Mouse (Mus musculus) frontal cortex, postnatal 25 days (tissue): Measurements from ENCODE around the gene Synpo2l.
"Not testable (repeated sequence)": the region's sequence is repeated elsewhere in the genome, so short reads cannot be mapped to it uniquely, and the experiment has no call there.

Source experiments
- DNase-seq, 2 experiments: peaks; one replicate each; pipeline ENCODE4 v3.0.0; 2022; ENCODE audit warnings: low spot score in 2 of 2

The Synpo2l gene

DNA sequence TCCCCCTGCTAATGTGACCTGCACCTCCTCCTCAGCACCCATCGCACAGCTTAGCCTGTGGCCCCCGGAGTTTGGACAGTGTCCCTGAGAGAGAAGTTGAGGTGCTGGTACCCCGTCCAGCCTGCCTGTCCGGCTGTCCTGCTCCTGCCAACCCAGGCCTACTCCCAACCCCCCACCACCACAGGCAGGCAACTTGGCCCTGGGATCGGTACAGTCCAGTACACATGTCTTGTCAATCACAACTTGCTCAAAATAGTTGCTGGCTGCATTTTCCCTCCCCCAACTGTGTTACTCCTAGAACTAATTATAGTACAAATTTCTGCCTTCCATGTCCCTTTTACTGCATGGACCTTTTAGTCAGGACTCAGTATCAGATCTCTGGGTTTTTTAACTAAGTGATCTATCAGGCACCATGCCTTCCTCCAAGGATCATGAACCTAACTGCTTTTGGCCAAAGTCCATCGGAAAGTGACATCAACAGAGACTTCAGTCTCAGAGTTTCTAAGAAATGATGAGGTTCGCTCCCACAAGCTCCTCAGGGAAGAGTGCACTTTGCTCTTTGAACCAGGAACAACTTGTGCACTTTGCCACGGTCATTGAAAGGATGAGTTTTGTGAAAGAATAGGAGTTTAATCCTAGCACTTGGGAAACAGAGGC, at the start of gene Synpo2l:
Gene Synpo2l, minus strand, starts transcription at position 201 of the 657 bp plus-strand sequence.
- DNase-seq = no peak

DNA sequence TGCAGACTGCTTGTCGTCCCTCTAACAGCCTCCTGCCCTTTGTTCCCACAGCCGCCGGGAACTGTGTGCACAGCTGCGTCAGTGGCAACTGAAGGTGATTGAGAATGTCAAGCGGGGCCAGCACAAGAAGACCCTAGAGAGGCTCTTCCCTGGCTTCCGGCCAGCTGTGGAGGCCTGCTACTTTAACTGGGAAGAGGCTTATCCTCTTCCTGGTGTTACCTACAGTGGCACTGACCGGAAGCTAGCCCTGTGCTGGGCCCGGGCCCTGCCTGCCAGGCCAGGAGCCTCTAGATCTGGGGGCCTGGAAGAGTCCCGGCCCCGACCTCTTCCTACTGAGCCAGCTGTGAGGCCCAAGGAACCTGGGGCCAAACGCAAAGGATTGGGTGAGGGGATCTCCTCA, 45.7 kb upstream of the Synpo2l start:
- DNase-seq = no peak

DNA sequence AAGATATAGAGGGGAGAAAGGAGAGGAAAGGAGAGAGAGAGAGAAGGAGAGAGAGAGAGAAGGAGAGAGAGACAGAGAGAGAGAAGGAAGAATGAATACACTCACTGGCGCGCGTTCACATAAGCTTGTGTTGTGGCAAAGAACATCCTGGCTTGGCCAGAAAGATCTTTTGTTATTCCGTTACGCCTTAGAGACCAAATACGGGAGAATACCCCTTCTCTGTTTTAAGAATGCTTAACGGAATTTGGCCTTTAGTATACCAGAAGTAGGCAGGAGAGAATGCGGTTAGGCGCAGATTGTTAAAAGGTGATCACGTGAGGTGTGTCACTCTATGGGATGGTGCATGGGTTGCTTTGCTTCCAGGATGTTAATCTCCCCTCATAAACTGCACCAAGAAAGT, 40.1 kb upstream of the Synpo2l start:
- DNase-seq = no peak

DNA sequence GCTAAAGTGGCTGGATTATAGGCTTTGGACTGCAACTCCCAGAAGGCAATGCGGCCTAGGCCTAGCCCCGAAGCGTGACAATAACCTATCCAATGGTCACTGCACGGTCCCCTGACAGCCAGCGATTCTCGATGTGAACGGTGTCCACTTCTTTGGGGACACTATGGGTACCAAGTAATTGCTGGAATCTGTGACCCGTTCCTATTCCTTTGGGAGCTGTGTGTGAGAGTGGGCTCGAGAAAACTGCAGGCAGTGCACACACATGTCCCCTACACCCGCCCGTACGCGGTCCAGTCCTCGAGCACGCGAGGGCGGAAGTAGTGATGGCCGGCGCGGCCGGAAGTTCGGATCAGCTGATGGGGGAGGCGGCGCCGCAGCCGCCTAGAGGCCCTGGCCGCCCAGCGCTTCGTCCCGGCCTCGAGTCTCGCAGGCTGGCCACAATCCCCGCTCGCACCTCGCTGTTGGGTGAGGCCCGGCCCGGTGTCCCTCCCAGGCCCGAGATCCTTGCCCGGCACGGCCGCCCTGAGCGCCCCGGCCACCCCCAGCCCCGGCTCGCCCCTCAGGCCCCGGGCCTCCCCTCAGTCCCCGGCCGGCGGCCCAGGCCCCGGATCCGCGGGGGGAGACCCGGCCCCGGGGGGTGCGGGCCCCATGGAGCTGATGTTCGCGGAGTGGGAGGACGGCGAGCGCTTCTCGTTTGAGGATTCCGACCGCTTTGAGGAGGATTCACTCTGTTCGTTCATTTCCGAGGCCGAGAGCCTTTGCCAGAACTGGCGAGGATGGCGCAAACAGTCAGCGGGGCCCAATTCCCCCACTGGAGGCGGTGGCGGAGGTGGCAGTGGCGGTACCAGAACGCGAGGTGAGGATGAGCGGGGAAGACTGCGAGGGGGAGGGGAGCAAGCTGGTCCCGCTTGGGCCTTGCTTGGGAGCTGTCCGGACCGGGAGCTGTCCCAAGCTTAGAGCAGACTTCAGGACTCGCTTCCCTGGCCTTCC, 39.3 kb upstream of the Synpo2l start, which contains the start of gene Zswim8:
Gene Zswim8, plus strand, starts transcription at position 352 of the 990 bp plus-strand sequence.
- peak; percentile 76 to 79 for DNase-seq

DNA sequence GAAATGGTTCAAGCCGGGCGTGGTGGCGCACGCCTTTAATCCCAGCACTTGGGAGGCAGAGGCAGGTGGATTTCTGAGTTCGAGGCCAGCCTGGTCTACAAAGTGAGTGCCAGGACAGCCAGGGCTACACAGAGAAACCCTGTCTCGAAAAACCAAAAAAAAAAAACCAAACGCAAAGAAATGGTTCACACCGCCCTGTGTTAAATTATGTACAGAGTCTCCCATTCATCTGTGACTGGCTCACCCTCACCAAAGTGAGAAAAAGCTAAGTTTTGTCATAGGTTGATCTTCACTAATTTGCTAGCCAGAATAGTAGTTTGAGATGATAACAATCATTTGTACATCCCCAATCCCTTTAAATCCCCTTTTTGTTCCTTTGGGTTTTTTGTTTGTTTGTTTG, 35.3 kb upstream of the Synpo2l start:
- DNase-seq = not testable (repeated sequence)

DNA sequence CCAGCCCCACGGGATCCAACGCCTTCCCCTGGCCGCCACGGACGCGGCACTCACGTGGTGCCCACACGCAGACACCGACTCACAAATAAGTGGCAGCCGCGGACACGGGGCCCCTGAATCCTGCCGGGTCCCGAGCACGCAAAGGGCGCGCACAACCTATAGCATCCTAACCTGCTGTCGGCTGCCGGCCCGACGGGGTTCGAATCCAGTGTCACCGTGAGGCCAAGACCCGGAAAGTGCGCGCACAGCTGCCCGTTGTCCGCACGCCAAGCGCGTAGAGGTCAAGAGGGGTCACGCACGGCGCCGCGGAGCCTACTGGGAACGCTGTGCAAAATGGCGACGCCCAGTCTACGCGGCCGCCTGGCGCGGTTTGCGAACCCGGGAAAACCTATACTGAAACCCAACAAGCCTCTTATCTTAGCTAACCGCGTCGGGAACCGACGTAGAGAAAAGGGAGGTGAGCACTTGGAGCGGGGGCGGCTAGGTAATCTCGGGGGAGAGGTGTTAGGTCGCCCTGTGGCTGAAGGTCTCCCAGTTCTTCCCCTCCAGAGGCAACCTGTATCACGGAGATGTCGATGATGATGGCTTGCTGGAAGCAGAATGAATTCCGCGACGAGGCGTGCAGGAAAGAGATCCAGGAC, 34.7 kb upstream of the Synpo2l start, which contains the start of gene Chchd1:
Gene Chchd1, plus strand, starts transcription at position 266 of the 641 bp plus-strand sequence.
- peak; percentile 81 to 89 for DNase-seq

DNA sequence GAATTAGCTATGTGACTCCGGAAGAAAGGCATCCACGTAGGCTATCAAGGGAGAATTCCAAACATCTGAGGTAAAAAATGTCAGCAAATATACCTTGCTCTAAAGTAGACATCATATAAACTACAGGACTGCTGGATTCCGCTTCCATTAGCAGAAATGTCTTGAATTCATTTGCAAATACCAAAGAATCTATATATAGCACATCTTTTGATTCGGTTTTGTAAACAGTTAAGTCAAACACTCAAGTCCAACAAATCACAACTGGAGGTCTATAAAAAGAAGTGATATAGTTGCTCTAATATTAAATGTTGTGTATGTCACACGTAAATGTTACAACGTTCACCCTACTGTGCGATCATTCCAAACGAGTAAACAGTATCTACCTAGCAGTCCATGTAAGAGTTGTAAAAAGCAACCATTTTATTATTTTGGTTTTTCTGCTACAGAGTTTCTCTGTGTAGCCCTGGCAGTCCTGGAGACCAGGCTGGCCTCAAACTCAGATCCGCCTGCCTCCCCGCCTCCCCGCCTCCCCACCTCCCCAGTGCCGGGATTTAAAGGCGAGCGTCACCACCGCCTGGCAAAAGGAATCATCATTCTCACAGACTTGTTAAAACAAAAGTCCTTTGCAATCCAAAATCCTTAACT, 34.1 kb upstream of the Synpo2l start:
- DNase-seq = no peak

DNA sequence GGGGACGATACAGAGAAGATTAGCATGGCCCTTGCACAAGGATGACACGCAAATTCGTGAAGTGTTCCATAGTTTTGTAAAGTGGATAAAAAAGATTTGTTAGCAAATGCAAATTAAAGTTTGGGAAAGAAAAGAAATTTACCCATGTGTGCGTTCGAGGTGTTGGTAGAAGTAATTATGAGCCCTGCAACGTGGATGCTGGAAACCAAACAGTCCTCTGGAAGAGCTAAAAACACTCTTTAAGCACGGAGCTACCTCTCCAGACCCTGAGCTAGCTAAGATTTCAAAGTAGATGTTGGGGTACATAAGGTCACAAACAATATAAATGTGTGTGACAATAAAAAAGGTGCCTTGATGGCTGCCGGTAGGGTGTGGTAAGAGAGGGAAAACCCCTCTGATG, 33.4 kb upstream of the Synpo2l start:
- DNase-seq = no peak

DNA sequence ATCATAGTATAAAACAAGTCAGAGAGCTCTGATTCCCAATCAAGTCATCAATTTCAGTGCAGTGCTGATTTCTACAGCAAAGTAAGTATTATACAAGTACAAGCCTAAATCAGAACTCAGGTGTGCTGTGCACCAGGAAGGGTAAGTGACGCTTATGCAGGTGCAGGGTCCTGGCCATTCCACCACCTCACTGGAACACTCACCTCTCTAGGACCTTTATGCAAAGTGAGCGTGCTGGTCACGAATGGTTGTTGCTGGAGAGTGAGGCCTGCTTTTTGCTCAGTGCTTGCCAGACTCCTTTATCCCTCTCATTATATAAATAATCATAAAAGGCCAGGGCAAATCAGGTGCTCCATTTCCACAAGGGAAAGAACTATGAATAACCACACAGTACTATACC, 32.2 kb upstream of the Synpo2l start:
- DNase-seq = no peak

DNA sequence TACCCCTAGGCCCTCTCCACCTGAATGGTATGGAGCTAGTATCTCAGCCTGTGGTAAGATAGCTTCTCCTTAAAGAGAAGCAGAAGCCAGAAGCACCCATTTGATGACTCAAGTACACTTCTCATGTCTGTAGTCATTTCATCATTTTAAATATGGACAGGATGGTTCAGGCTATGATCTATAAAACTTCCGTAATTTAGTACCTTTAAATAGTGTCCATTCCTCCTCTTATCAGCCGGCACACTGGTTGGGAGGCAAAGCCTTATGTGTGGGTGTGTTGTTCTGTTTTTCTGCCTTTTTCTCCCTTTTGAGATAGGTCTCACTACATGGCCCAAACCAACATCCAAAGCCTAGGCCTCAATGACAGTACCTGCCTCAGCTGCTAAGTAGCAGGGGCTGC, 30.4 kb upstream of the Synpo2l start:
- no peak for DNase-seq

DNA sequence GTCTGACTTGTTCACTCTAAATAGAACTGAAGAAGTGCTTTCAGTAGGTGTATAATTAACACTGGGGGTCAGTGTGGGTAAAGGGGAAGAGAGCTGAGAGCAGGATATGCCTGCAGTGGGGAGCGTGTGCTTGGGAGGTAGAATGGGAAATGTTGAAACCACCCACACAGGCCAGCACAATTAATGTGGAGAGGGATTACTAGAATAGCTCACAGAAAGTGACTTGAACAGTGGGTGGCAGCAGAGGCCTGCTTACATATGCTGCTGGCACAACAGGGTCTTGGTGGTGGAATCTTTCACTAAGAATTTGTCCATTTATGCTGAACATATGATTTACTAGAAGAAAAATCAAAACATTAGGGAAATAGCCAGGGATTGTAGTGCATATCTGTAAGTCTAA, 28.8 kb upstream of the Synpo2l start:
- peak in 1 of 2 experiments; percentile 35 for DNase-seq

DNA sequence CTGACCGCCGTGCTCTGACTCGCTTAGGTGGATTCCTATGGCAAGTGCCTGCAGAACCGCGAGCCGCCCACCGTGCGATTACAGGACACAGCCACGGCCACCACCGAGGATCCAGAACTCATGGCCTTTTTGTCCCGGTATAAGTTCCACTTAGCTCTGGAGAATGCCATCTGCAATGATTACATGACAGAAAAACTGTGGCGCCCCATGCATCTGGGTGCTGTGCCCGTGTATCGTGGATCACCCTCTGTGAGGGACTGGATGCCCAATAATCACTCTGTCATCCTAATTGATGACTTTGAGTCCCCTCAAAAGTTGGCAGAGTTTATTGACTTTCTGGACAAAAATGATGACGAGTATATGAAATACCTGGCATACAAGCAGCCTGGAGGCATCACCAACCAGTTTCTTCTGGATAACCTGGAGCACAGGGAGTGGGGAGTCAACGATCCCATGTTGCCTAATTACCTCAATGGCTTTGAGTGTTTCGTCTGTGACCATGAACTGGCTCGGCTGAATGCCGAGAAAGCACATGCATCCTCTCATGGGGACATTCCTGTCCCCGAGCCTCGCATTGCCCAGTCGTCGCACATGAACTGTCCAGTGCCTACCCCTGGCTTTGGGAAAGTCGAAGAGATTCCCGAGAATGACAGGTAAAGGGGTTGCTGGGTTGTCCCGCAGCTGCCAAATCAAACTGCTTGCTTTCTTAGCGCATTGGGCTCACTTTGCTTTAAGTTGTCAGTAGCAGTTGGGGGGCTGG, 27.8 kb upstream of the Synpo2l start:
- DNase-seq = no peak

DNA sequence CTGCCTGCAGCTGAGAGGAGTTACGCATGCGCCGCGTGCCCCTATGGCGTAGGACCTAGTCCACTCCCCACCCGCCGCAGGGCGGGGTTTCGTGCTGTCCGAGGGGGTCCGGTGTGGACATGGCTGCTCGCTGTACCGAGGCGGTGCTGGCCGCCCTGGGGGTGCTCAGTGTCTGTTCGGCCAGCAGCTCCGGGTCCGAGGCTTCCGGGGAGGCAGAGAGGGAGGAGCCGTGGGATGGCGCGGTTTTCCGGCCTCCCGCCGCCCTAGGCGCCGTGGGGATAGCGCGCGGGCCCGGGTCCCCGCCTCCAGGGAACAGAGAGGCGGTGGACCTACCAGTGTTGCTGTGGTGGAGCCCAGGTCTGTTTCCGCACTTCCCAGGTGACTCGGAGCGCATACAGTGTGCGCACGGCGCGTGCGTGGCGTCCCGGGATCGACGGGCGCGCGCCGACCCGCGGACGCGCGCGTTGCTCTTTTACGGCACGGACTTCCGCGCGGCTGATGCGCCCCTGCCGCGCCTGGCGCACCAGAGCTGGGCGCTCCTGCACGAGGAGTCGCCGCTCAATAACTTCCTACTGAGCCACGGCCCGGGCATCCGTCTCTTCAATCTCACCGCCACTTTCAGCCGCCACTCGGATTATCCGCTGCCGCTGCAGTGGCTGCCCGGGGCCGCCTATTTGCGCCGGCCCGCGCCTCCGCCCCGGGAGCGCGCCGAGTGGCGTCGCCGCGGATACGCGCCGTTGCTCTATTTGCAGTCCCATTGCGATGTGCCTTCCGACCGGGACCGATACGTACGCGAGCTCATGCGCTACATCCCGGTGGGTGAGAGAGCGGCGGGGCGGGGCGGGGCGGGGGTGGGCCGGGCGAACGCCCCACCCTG, 27.0 kb upstream of the Synpo2l start, which contains the start of gene Fut11:
Gene Fut11, plus strand, starts transcription at position 85 of the 877 bp plus-strand sequence.
- peak; percentile 62 to 74 for DNase-seq

DNA sequence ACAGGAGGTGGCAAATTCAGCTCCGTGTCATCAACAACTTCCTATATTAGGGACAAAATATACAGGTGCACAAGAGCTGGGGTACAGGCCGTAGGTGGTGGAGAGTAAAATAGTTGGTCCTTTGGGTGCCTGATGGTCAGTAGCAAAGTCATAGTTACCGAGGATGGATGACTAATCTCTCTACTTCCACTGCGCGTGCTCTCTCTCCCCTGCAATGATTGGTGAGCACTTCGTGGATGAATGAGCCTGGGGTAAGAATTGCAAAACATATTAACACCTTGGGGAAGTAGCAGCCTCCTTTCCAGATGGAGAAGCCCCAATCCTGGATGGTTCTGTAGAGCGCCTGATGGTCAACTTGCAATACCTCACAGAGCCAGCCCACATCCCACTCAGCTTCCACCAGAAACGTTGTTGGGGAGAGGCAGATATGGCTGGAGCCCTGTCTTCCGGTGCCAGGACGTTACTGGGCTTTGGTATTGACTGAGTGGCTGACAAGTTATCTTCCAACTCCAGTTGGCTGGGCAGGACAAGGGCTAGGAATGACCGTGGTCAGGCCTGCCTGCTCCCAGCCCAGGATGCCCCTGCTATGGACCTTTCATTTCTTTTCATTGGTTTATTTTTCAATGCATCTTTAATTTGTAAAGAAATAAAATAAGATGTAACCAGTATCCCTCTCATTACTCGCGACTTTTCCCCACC, 26.2 kb upstream of the Synpo2l start:
- no peak for DNase-seq

DNA sequence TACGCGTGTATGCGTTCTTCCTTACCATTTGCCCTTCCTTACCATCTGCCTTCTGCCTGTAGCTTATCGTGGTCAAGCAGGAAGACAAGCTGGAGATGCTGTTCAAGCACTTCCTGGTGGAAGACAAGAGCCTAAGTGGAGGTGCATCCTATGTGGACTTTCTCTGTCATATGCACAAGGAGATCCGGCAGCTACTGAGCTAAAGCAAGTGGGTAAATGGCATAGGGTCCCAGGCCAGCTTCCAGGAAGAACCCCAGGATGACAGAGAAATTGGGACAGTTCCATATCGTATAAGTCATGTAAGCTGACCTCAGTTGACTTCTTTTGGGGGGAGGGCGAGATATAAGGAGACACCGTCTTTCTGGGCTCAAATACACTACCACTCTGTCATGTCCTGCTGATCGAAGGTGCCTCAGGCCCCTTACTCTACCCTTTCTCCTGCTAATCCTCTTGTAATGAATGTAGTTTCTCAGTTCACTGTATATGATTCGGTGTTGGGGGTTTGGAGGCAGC, 25.5 kb upstream of the Synpo2l start:
- no peak for DNase-seq

DNA sequence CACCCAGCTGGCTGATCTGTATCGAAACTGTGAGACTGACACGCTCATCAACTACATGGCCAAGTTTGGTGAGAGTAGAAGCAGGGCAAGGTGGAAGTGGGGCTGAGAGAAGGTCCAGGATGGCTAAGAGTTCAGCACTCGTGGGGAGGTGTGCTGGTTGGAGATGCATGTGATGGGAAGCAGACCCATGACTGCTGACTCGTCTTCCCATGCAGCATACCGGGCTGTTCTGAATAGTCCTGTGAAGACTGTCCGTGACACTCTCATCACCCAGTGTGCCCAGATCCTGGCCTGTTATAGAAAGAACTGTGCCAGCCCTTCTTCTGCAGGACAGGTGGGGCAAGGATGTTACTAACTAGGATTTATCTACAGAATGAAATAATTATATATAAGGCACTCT, 23.6 kb upstream of the Synpo2l start:
- no peak for DNase-seq

DNA sequence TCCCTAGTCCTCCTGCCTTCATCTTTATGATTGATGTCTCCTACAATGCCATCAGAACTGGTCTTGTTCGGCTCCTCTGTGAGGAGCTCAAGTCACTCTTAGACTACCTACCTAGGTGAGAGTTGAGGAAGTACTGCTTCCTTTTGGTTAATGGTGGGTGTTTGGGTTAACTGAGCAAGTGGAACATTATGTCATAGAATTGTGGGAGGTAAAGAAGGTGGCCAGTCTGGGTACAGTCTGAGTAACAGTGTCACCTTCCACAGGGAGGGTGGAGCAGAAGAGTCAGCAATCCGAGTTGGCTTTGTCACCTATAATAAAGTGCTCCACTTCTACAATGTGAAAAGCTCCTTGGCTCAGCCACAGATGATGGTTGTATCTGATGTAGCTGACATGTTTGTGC, 20.9 kb upstream of the Synpo2l start:
- no peak for DNase-seq

DNA sequence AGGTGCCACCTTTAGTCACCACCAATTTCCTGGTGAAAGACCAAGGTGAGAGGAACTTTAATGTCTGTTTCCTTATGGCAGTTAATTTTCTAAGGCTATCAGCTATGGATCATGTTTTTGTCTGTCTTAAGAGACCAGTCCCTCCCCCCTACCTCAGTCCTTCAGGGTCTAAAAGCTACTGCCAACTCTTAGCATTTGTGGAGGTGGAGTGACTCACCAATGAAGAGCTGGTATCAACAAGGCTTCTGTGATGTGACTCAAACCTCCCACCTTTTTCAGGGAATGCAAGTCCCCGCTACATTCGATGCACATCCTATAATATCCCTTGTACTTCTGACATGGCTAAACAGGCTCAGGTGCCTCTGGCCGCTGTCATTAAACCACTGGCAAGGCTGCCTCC, 18.4 kb upstream of the Synpo2l start:
- DNase-seq = no peak

DNA sequence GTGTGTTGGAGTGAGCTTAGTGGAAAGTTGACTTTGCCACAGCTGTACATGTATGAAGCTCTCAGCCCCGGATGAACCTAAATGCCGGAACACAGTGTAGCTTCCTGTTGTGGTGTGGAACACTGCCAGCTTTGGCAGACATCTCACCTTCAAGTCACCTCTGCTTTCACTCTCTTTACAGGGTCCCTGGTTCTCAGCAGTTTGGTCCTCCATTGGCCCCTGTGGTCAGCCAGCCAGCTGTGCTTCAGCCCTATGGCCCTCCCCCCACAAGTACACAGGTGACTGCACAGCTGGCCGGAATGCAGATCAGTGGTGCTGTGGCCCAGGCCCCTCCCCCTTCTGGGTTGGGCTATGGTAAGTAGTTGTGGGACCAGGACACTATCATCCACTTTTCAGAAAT, 14.3 kb upstream of the Synpo2l start:
- DNase-seq = no peak
